Mouse (Mus musculus): ENCODE measurements at regions not wholly inside any gene's neighbourhood (a gene's known extent, or its start where the extent isn't known, plus 50 kb on each side); places are given as distances from the start of the nearest gene placed in this dataset.
"Not testable (repeated sequence)": the region's sequence is repeated elsewhere in the genome, so short reads cannot be mapped to it uniquely, and the experiment has no call there.

DNA sequence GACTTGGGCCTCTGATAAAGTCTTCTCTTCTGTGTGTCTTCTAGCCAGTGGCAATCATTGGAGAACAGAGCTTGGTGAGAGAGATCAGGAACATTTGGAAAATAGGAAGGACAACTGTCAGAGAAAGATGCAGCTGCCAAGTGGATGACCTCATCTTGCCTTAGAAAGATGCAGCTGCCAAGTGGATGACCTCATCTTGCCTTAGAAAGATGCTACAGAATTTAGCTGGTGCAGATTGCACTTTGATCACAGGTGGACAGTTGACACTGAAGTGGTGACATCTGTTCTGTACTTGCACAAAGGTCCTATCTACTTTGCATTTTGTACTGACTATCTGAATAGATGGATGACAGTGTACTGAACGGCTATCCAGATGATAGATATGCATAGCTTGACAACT, 163.1 kb downstream of the Ube2e3 start:
- H3K9ac ChIP-seq (ENCODE audit: low read depth, low read length) = no peak overlapping the region
- H3K4me3 ChIP-seq = no peak overlapping the region
- H3K27ac ChIP-seq = no peak overlapping the region
- H3K36me3 ChIP-seq (ENCODE audit: control insufficient read depth, insufficient read depth, low read length) = no peaks in the 10 kb centered on the region
- H3K4me1 ChIP-seq (ENCODE audit: control insufficient read depth, insufficient read depth, low read length) = no peaks in the 10 kb centered on the region
- no peak for DNase-seq
- no peak for TF ChIP-seq EP300 (IDR thresholded peaks at IDR 0.05; ENCODE audit: insufficient read depth, low read depth, low read length)
- TF ChIP-seq CTCF (IDR thresholded peaks at IDR 0.05) = no peak
- no peak for TF ChIP-seq POLR2A (IDR thresholded peaks at IDR 0.05; ENCODE audit: insufficient read depth, low read depth, low read length)
- WGBS = 39% methylated on average over 1 of the region's 1 CpGs
- intact Hi-C loops (cut with DNase I) = no loop called here
- no peaks in the 10 kb centered on the region for H3K79me2 ChIP-seq (replicated peaks; ENCODE audit: control insufficient read depth, insufficient read depth, low read length)
- no peaks in the 10 kb centered on the region for H3K27me3 ChIP-seq (ENCODE audit: control insufficient read depth, insufficient read depth, low read length)

DNA sequence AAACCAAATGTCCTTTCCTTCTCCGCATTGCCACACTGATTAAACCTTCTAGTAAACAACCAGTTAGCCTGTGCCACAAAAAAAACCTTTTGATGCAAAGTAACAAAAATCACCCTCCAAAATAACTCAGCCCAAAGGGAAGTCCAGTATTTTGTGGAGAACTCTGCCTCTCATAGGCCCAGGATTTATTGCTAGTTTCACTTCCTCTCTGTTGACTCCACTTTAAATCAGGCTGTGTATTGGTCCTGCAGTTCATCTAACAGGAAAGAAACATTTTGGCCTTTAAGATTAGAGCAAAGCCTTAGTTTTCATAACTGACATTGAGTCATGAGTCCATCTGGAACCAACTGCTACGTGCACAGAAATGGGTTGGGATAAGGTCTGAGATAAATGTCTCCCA, 168.4 kb downstream of the Ube2e3 start:
- Histone ChIP-seq H3K4me3 (no peak overlapping the region), H3K9ac (ENCODE audit: low read depth, low read length) (no peak overlapping the region), H3K4me1 (ENCODE audit: control insufficient read depth, insufficient read depth, low read length) (no peaks in the 10 kb centered on the region), H3K27ac (no peak overlapping the region), H3K36me3 (ENCODE audit: control insufficient read depth, insufficient read depth, low read length) (no peaks in the 10 kb centered on the region), H3K27me3 (ENCODE audit: control insufficient read depth, insufficient read depth, low read length) (no peaks in the 10 kb centered on the region), H3K79me2 (replicated peaks; ENCODE audit: control insufficient read depth, insufficient read depth, low read length) (no peaks in the 10 kb centered on the region)
- DNase-seq = no peak
- no peak for TF ChIP-seq EP300 (IDR thresholded peaks at IDR 0.05; ENCODE audit: insufficient read depth, low read depth, low read length)
- TF ChIP-seq POLR2A (IDR thresholded peaks at IDR 0.05; ENCODE audit: insufficient read depth, low read depth, low read length) = no peak
- no peak for TF ChIP-seq CTCF (IDR thresholded peaks at IDR 0.05)
- intact Hi-C loops (cut with DNase I) = no loop called here
- 76% methylated on average over 2 of the region's 2 CpGs for WGBS

DNA sequence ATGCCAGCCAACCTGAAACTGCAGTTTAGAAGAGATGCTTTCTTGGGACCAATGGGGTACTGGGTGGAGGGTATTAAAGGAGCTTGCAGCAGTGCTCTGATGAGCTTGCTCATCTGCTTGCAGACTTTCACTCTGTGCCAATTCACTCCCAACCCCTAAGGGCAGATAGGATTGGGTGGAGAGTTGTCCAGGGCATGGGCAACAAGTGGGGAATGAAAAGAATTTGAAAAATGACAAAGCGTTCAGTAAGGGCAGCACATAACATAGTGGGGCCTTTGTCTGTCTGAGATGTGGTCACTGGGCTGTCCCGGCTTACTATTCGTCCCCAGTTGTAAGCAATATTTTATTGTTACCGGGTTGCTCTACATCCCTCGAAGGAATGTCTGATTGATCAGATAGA, 170.7 kb downstream of the Ube2e3 start:
- no peak for DNase-seq
- intact Hi-C loops (cut with DNase I) = no loop called here
- 75% methylated on average over 5 of the region's 5 CpGs for WGBS

DNA sequence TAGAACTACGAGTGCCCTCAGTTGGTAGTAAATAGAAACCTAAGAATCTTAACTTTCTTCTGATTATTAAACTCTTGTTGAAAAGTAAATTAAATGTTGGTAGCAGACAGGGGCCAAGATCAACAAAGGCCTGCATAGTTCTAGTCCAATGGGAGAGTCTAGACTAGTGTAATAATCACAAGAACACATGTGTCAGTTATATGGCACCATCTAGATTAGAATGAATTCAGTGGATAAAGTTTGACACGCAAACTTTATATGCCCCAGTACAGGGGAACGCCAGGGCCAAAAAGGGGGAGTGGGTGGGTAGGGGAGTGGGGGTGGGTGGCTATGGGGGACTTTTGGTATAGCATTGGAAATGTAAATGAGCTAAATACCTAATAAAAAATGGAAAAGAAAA, 176.9 kb downstream of the Ube2e3 start:
- DNase-seq; H3K9ac ChIP-seq (ENCODE audit: low read depth, low read length); intact Hi-C loops (cut with DNase I); H3K27ac ChIP-seq; H3K4me1 ChIP-seq (ENCODE audit: control insufficient read depth, insufficient read depth, low read length); H3K27me3 ChIP-seq (ENCODE audit: control insufficient read depth, insufficient read depth, low read length); H3K36me3 ChIP-seq (ENCODE audit: control insufficient read depth, insufficient read depth, low read length); H3K79me2 ChIP-seq (replicated peaks; ENCODE audit: control insufficient read depth, insufficient read depth, low read length); H3K4me3 ChIP-seq: not testable (repeated sequence)
- WGBS = 73% methylated on average over 3 of the region's 3 CpGs

More for the DNA sequence above, 170.7 kb downstream of the Ube2e3 start:
- Histone ChIP-seq H3K79me2 (replicated peaks; ENCODE audit: control insufficient read depth, insufficient read depth, low read length) (no peaks in the 10 kb centered on the region), H3K36me3 (ENCODE audit: control insufficient read depth, insufficient read depth, low read length) (no peaks in the 10 kb centered on the region), H3K4me1 (ENCODE audit: control insufficient read depth, insufficient read depth, low read length) (no peaks in the 10 kb centered on the region), H3K27me3 (ENCODE audit: control insufficient read depth, insufficient read depth, low read length) (no peaks in the 10 kb centered on the region), H3K27ac (no peak overlapping the region), H3K9ac (ENCODE audit: low read depth, low read length) (no peak overlapping the region), H3K4me3 (no peak overlapping the region)
- TF ChIP-seq EP300 (IDR thresholded peaks at IDR 0.05; ENCODE audit: insufficient read depth, low read depth, low read length) (no peak), CTCF (IDR thresholded peaks at IDR 0.05) (no peak), POLR2A (IDR thresholded peaks at IDR 0.05; ENCODE audit: insufficient read depth, low read depth, low read length) (no peak)

DNA sequence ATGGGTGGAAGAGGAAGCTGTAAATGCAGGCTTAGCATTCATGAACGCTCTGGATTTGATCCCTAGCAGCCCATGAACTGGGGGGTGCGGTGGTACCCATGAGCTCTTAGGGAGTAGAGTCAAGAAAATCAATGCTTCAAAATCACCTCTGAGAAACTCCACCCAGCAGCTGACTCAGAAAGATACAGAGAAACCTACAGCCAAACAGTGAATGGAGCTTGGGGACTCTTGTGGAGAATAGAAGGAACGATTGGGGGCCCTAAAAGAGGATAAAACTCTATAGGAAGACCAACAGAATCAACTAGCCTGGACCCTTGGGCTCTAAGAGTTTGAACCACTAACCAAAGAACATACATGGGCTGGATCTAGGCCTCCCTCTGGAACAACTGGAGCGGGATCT, 177.6 kb downstream of the Ube2e3 start:
- H3K27me3 ChIP-seq (ENCODE audit: control insufficient read depth, insufficient read depth, low read length) = no peaks in the 10 kb centered on the region
- no peak overlapping the region for H3K9ac ChIP-seq (ENCODE audit: low read depth, low read length)
- H3K4me3 ChIP-seq = no peak overlapping the region
- no peaks in the 10 kb centered on the region for H3K79me2 ChIP-seq (replicated peaks; ENCODE audit: control insufficient read depth, insufficient read depth, low read length)
- DNase-seq = no peak
- no peak overlapping the region for H3K27ac ChIP-seq
- H3K36me3 ChIP-seq (ENCODE audit: control insufficient read depth, insufficient read depth, low read length) = no peaks in the 10 kb centered on the region
- no peak for TF ChIP-seq EP300 (IDR thresholded peaks at IDR 0.05; ENCODE audit: insufficient read depth, low read depth, low read length)
- no peak for TF ChIP-seq POLR2A (IDR thresholded peaks at IDR 0.05; ENCODE audit: insufficient read depth, low read depth, low read length)
- no peak for TF ChIP-seq CTCF (IDR thresholded peaks at IDR 0.05)
- no peaks in the 10 kb centered on the region for H3K4me1 ChIP-seq (ENCODE audit: control insufficient read depth, insufficient read depth, low read length)
- 77% methylated on average over 4 of the region's 4 CpGs for WGBS
- intact Hi-C loops (cut with DNase I) = no loop called here

DNA sequence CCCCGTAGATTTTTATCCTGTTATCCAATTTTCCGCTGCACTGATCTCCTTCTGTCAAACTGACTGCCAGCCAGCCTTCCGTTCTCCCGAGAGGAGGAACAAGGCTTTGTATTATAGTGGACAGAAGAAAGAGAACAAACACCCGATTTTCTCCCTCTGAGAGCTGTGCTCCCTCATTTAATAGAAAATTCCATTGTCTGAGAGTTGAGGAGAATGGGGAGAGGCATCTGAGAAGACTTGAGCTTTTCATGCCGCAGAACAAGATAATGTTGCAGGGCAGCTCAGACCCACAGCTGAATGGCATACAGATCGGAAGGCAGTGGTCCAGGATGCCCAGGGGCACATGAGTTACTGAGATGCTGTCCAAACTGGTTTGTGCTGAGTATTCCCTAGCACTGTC, 180.1 kb downstream of the Ube2e3 start:
- Histone ChIP-seq H3K27ac (no peak overlapping the region), H3K4me3 (no peak overlapping the region), H3K27me3 (ENCODE audit: control insufficient read depth, insufficient read depth, low read length) (no peaks in the 10 kb centered on the region), H3K4me1 (ENCODE audit: control insufficient read depth, insufficient read depth, low read length) (no peaks in the 10 kb centered on the region), H3K9ac (ENCODE audit: low read depth, low read length) (no peak overlapping the region), H3K79me2 (replicated peaks; ENCODE audit: control insufficient read depth, insufficient read depth, low read length) (no peaks in the 10 kb centered on the region), H3K36me3 (ENCODE audit: control insufficient read depth, insufficient read depth, low read length) (no peaks in the 10 kb centered on the region)
- 58% methylated on average over 7 of the region's 7 CpGs for WGBS
- intact Hi-C loops (cut with DNase I) = no loop called here
- DNase-seq = no peak
- TF ChIP-seq EP300 (IDR thresholded peaks at IDR 0.05; ENCODE audit: insufficient read depth, low read depth, low read length) (no peak), POLR2A (IDR thresholded peaks at IDR 0.05; ENCODE audit: insufficient read depth, low read depth, low read length) (no peak), CTCF (IDR thresholded peaks at IDR 0.05) (no peak)

Measured in heart, adult 2 months (tissue).